Mouse (Mus musculus): ENCODE results near the gene Sec61b. TPM values are rescaled to one million over a fixed set of nuclear protein-coding genes. Genes with fewer than 3 reads are reported as not detected.

Gene Sec61b
- polyA plus RNA-seq, 2 experiments: 177 to 271 TPM

DNA sequence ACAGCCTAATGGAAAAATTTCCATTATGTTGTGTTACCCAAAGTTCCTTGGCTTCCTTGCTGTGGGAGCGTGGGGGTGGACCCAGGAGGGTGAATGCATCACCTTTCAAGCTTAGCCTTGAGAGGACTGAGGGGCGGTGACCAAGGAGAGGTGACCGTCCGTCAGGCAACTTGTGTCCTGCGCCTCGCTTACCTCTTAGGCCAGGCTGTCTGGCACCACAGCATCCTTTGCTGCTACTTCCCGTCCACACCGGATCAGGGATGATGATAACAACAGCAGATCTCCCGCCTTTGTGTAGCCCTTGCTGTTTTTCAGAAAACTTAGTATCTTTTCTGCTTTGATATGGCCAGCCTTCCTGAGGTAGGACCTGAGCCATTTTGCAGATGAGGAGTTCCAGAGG, 6.1 kb downstream of the Sec61b start:
- Histone ChIP-seq H3K36me3 (replicated peaks; ENCODE audit: control insufficient read depth, insufficient read depth, low read depth) (peaks cover 16% of the 10 kb centered on the region), H3K4me2 (ENCODE audit: low read depth) (no peak overlapping the region), H3K9me3 (ENCODE audit: control insufficient read depth, low read length) (no peaks in the 10 kb centered on the region), H3K4me1 (replicated peaks; ENCODE audit: control insufficient read depth in 2 of 2, insufficient read depth in 2 of 2, low read length in 1 of 2) (peaks cover 0 to 4% of the 10 kb centered on the region in 2 experiments; a peak in 1 of 4 replicates), H3K4me3 (ENCODE audit: insufficient read depth in 1 of 2, low read depth in 2 of 2, low read length in 2 of 2) (no peak overlapping the region), H3K27ac (no peak overlapping the region), H3K27me3 (ENCODE audit: control insufficient read depth, insufficient read depth, low read length) (no peaks in the 10 kb centered on the region), H3K9ac (replicated peaks) (no peak overlapping the region)
- no peak for DNase-seq (ENCODE audit: low read depth in 3 of 3, low spot score in 3 of 3)
- 88% methylated on average over 9 of the region's 9 CpGs for WGBS (ENCODE audit: insufficient replicate concordance)
- no peak for ATAC-seq (ENCODE audit: insufficient read depth)
- TF ChIP-seq EP300 (IDR thresholded peaks at IDR 0.05; ENCODE audit: low read depth): no peak
- TF ChIP-seq CTCF (IDR thresholded peaks at IDR 0.05; ENCODE audit: low read depth): no peak

- Histone ChIP-seq H3K4me2 (ENCODE audit: low read depth) (no peak overlapping the region), H3K27ac (no peak overlapping the region), H3K4me1 (replicated peaks; ENCODE audit: control insufficient read depth in 2 of 2, insufficient read depth in 2 of 2, low read length in 1 of 2) (no peaks in the 10 kb centered on the region), H3K4me3 (ENCODE audit: insufficient read depth in 1 of 2, low read depth in 2 of 2, low read length in 2 of 2) (no peak overlapping the region), H3K9ac (replicated peaks) (no peak overlapping the region), H3K9me3 (ENCODE audit: control insufficient read depth, low read length) (no peaks in the 10 kb centered on the region), H3K36me3 (replicated peaks; ENCODE audit: control insufficient read depth, insufficient read depth, low read depth) (no peaks in the 10 kb centered on the region), H3K27me3 (ENCODE audit: control insufficient read depth, insufficient read depth, low read length) (no peaks in the 10 kb centered on the region)
- TF ChIP-seq CTCF (IDR thresholded peaks at IDR 0.05; ENCODE audit: low read depth): no peak
- TF ChIP-seq EP300 (IDR thresholded peaks at IDR 0.05; ENCODE audit: low read depth): no peak
- 69% methylated on average over 6 of the region's 6 CpGs for WGBS (ENCODE audit: insufficient replicate concordance)
- DNase-seq (ENCODE audit: low read depth in 3 of 3, low spot score in 3 of 3) (no peak), ATAC-seq (ENCODE audit: insufficient read depth) (no peak)
Measured at GRCm38 (mm10) chr4:47491243-47491642, 16.8 kb downstream of the Sec61b start.

GRCm38 (mm10) chr4:47492311-47493086, 18.0 kb downstream of the Sec61b start:
- no peak for TF ChIP-seq EP300 (IDR thresholded peaks at IDR 0.05; ENCODE audit: low read depth)
- no peak for TF ChIP-seq CTCF (IDR thresholded peaks at IDR 0.05; ENCODE audit: low read depth)

DNA sequence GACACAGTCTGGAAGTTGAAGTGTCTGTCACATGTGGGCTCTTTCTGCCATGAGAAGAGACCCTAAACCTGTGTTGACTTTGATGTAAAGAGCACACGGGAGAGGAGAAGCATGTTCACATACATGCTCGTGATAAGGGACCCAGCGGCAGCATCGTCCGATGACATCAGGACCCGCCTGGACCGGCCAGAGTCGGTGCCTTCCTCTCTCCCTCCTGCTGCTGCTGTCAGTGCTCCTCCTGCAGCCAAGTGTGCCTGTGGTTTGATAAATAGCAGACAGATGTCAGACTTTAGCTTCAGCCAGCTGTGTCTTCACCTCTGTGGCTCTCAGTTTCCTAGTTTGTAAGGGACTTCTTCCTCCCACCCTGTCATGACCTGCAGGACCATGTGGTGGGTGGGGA, 19.0 kb downstream of the Sec61b start:
- TF ChIP-seq EP300 (IDR thresholded peaks at IDR 0.05; ENCODE audit: low read depth) (no peak), CTCF (IDR thresholded peaks at IDR 0.05; ENCODE audit: low read depth) (no peak)
- no peak for ATAC-seq (ENCODE audit: insufficient read depth)
- 69% methylated on average over 8 of the region's 8 CpGs for WGBS (ENCODE audit: insufficient replicate concordance)

More at GRCm38 (mm10) chr4:47492311-47493086, 18.0 kb downstream of the Sec61b start:
- 53% methylated on average over 12 of the region's 12 CpGs for WGBS (ENCODE audit: insufficient replicate concordance)
- Histone ChIP-seq H3K4me2 (ENCODE audit: low read depth) (no peak overlapping the region), H3K4me1 (replicated peaks; ENCODE audit: control insufficient read depth in 2 of 2, insufficient read depth in 2 of 2, low read length in 1 of 2) (no peaks in the 10 kb centered on the region), H3K4me3 (ENCODE audit: insufficient read depth in 1 of 2, low read depth in 2 of 2, low read length in 2 of 2) (no peak overlapping the region), H3K9ac (replicated peaks) (no peak overlapping the region; the same call in 1 of the 2 replicates), H3K9me3 (ENCODE audit: control insufficient read depth, low read length) (no peaks in the 10 kb centered on the region), H3K27ac (no peak overlapping the region), H3K27me3 (ENCODE audit: control insufficient read depth, insufficient read depth, low read length) (no peaks in the 10 kb centered on the region), H3K36me3 (replicated peaks; ENCODE audit: control insufficient read depth, insufficient read depth, low read depth) (no peaks in the 10 kb centered on the region)
- ATAC-seq (ENCODE audit: insufficient read depth): no peak
- DNase-seq (ENCODE audit: low read depth in 3 of 3, low spot score in 3 of 3): no peak

GRCm38 (mm10) chr4:47494137-47494536, 19.7 kb downstream of the Sec61b start:
- Histone ChIP-seq H3K9me3 (ENCODE audit: control insufficient read depth, low read length) (no peaks in the 10 kb centered on the region), H3K27me3 (ENCODE audit: control insufficient read depth, insufficient read depth, low read length) (no peaks in the 10 kb centered on the region), H3K36me3 (replicated peaks; ENCODE audit: control insufficient read depth, insufficient read depth, low read depth) (no peaks in the 10 kb centered on the region), H3K4me2 (ENCODE audit: low read depth) (no peak overlapping the region), H3K4me1 (replicated peaks; ENCODE audit: control insufficient read depth in 2 of 2, insufficient read depth in 2 of 2, low read length in 1 of 2) (no peaks in the 10 kb centered on the region), H3K4me3 (ENCODE audit: insufficient read depth in 1 of 2, low read depth in 2 of 2, low read length in 2 of 2) (no peak overlapping the region), H3K9ac (replicated peaks) (no peak overlapping the region), H3K27ac (no peak overlapping the region)
- ATAC-seq (ENCODE audit: insufficient read depth): no peak
- no peak for DNase-seq (ENCODE audit: low read depth in 3 of 3, low spot score in 3 of 3)
- WGBS (ENCODE audit: insufficient replicate concordance): 52% methylated on average over 1 of the region's 1 CpGs
- TF ChIP-seq EP300 (IDR thresholded peaks at IDR 0.05; ENCODE audit: low read depth) (no peak), CTCF (IDR thresholded peaks at IDR 0.05; ENCODE audit: low read depth) (no peak)

More for the DNA sequence above, 19.0 kb downstream of the Sec61b start:
- Histone ChIP-seq H3K4me1 (replicated peaks; ENCODE audit: control insufficient read depth in 2 of 2, insufficient read depth in 2 of 2, low read length in 1 of 2) (no peaks in the 10 kb centered on the region), H3K27ac (no peak overlapping the region), H3K4me3 (ENCODE audit: insufficient read depth in 1 of 2, low read depth in 2 of 2, low read length in 2 of 2) (no peak overlapping the region), H3K27me3 (ENCODE audit: control insufficient read depth, insufficient read depth, low read length) (no peaks in the 10 kb centered on the region), H3K9me3 (ENCODE audit: control insufficient read depth, low read length) (no peaks in the 10 kb centered on the region), H3K9ac (replicated peaks) (no peak overlapping the region), H3K4me2 (ENCODE audit: low read depth) (no peak overlapping the region), H3K36me3 (replicated peaks; ENCODE audit: control insufficient read depth, insufficient read depth, low read depth) (no peaks in the 10 kb centered on the region)
- DNase-seq (ENCODE audit: low read depth in 3 of 3, low spot score in 3 of 3): no peak

Measured in liver, embryonic 14.5 days (tissue).